Mouse (Mus musculus): ENCODE results near the gene Rhox2f.
"Not testable (repeated sequence)": the region's sequence is repeated elsewhere in the genome, so short reads cannot be mapped to it uniquely, and the experiment has no call there.

The Rhox2f gene

DNA sequence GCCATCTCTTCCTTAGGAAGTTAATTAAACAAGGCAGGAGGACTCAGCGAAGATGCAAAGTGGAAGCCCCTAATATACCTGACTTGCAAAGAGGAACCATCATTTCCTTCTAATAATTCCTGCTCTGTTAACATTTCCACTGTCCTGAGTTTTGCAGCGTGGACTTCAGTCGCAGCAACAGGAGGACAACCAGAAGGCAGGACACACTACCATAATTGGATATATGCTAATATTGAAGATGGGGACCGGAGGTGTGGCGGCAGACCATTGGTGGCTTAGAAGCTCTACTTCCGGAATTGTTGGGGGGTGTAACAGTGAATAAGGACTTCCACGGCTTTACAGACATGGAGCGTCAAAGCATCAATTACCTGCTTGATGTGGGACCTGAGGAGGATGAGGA is at the start of gene Rhox2f:
Rhox2f (plus strand) TSS at position 301 of the 400 bp plus-strand sequence.
- DNase-seq: not testable (repeated sequence)

DNA sequence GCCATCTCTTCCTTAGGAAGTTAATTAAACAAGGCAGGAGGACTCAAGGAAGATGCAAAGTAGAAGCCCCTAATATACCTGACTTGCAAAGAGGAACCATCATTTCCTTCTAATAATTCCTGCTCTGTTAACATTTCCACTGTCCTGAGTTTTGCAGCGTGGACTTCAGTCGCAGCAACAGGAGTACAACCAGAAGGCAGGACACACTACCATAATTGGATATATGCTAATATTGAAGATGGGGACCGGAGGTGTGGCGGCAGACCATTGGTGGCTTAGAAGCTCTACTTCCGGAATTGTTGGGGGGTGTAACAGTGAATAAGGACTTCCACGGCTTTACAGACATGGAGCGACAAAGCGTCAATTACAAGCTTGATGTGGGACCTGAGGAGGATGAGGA is 41.1 kb upstream of the Rhox2f start, which contains the start of gene Rhox2e:
Rhox2e (plus strand) TSS at position 301 of the 400 bp plus-strand sequence.
- DNase-seq: not testable (repeated sequence)

DNA sequence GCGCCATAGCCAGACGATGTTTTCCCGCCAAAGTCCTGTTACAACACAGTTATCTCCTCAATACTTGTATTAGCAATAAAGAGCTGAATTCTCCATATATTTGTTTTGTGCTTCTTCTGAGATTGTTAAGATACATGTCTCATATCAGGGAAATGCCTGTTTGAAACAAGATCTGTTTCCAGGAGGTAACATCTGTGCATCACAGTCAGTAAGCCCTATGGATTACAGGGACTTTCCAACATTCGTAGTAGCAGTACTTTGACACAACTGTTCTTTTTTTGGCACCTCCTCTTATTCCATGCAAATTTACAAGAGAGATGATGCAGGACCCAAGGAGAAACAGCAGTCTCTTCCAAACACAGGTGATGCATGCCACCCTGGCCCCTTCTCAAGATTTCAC is 29.5 kb upstream of the Rhox2f start, which contains the start of gene Rhox3e:
Rhox3e (plus strand) TSS at position 301 of the 400 bp plus-strand sequence.
- not testable (repeated sequence) for DNase-seq

DNA sequence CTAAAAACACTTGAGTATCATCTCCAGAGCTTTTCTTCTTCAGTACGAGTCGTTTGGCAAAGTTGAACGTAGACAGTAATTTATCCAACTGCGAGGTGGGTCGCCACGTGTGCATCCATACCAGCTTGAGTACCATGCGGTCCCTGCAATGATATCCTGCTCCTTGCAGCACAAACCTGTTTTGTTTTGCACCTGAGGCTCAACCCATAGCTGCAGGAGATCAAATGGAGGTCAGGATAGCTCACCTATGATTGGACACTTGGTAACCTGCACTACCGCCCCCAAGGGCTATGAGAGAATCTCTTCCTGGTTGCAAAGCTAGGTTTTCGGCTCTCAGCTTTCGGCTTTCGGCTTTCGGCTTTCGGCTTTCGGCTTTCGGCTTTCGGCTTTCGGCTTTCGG is 14.1 kb upstream of the Rhox2f start, which contains the start of gene Rhox4e:
Rhox4e (plus strand) TSS at position 301 of the 400 bp plus-strand sequence.
- not testable (repeated sequence) for DNase-seq

DNA sequence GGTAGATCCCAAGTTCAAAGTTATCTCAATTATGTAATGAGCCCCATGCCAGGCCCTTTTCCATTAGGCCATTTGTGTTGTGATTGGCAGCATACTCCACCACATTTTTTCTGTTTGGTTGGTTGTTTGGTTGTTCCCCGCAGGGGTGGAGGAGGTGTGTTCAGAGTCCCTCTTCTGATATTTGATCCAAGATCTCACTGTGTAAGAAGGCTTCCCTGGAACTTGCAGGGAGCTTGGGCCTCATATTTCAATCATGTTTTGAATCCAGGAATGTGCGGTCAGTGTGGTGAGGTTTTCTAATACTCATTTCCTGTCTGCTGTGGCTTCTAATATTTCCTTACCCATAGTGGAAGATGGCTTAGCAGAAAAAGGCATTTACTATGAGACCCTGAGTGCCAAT is 1.4 kb downstream of the Rhox2f start:
- not testable (repeated sequence) for DNase-seq

DNA sequence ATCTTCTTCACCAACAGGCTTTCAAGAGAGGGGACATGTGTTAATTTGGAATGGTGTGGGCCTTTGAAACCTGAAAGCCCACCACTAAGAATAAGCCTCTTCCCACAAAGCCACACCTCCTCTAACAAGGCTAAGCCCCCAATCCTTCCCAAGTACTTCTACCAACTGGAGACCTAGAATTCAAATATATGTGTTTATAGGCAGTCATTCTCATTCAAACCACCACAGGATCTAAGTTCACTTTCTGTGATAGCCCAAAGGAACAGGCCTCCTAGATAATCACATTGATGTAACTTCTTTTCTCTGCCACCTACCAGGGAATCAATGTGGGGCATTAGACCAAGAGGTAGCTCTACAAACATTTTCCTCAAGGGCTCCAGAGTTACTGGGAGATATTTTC is 9.5 kb downstream of the Rhox2f start, which contains the start of gene Rhox3f:
Rhox3f (plus strand) TSS at position 301 of the 400 bp plus-strand sequence.
- DNase-seq: not testable (repeated sequence)

DNA sequence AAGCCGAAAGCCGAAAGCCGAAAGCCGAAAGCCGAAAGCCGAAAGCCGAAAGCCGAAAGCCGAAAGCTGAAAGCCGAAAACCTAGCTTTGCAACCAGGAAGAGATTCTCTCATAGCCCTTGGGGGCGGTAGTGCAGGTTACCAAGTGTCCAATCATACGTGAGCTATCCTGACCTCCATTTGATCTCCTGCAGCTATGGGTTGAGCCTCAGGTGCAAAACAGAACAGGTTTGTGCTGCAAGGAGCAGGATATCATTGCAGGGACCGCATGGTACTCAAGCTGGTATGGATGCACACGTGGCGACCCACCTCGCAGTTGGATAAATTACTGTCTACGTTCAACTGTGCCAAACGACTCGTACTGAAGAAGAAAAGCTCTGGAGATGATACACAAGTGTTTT is 36.4 kb downstream of the Rhox2f start, which contains the start of gene Rhox4f:
Rhox4f (minus strand) TSS at position 101 of the 400 bp plus-strand sequence.
- DNase-seq: not testable (repeated sequence)

Data from cerebellum, adult 11 months (tissue).